Mouse (Mus musculus): ENCODE measurements around the gene Gm614.
A peak's percentile ranks its signal among the peaks of the same experiment; 100 is the strongest.

Gene Gm614

DNA sequence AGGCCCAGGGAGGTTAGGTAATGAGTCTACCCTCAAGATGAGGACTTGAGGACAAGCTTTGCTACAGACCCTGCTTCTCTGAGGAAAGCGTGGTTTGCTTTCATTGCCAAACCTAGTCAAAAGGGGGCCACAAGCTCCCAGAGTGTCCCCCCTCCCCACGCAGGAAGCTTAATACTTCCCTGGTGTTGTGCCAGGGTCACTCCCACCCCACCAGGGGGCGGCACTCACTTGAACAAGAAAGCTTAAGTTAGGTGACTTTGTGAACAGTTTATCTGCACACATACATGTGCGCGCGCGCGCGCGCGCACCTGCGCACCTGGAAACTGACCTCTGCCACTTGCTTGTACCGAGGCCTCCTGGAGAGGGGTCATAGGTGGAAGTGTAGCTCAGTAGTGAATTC lies 7.2 kb downstream of the Gm614 start:
- DNase-seq (ENCODE audit: extremely low spot score), result no peak

DNA sequence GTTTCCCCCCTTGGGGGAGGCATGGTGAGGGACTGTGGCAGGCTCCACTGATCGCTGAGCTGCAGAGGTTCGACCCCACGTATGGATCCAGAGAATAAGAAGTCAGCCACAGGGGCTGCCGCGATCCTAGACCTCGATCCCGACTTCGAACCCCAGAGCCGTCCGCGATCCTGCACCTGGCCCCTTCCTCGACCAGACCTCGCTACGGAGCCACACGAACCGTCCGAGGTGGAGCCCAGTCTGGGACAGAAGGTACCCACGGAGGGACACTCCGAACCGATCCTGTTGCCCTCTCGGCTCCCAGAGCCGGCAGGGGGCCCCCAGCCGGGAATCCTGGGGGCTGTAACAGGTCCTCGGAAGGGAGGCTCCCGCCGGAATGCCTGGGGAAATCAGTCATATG lies 9.1 kb downstream of the Gm614 start:
- no peak for DNase-seq (ENCODE audit: extremely low spot score)

DNA sequence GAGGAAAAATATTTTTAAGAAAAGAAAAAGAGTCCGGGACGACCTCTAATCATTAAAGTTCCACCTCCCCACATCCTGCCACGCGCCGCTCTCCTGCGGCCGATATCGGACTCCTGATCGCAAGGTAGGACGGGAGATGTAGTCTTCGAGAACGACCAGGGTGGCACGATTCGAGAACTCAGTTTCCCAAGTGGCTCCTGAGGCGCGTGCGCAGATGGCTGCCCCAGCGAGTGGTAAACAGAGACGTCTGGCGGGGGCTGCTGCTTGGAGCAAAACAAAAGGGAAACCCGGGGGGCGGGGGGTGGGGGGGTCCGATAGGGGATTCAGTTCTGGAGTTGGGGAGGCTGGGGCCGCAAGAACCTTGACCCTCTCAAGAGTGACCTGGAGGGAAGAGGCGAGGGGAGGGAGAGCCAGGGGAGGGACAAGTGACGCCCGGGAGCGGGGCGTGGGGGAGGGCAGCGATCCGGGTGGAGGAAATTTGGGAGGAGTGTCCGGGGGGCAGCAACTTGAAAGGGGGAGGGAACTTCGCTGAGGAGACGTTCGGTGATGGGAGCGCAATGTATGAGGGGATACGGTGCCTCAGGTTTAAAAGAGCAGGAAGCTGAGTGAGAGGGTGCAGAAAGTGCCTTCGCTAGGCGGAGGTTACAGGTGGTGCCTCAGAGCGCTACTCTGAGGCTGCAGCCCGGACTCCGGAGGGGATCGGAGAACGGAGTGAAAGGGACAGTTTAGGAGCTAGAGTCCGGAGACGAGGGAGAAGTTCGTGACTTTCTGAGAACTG lies 9.7 kb downstream of the Gm614 start, which contains the start of gene Foxo4:
TSS of gene Foxo4 (plus strand) at position 577 of the 778 bp plus-strand sequence.
- peak; percentile 82 for DNase-seq (ENCODE audit: extremely low spot score)

DNA sequence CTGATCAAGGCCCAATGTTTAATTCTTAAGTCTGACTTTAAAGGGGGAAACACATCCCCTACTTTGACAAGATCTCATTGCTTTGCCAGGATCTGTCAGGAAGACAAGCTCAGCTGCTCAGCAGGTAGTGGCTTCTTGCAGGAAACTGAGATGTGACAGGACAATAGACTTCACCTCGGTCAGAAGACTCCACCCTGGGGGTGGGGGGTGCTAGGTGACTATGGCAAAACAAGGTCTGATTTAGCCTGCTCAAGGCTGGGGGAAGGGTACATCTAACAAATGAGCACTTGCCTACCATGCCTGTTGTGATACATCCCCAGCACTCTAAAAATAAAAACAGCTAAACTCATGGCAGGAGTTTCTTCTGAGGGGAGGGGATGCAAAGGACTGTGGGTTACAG lies 18.8 kb downstream of the Gm614 start:
- no peak for DNase-seq (ENCODE audit: extremely low spot score)

DNA sequence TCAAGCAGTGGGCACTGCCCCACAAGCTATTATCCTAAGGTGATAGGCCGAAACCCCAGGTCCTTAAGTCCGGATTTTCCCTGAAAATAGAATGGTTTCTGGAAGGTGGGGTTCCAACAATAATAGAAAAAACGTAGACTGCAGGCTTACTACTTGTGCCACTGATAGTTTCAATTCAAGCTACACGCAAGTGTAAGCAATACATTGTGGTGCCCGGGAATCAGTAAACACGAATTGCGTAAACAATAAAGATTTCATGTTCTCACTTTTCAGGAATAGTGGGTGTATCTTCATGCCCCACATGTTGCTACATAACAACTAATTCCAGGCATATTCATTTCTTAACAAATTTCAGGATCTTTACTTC lies 41.0 kb downstream of the Gm614 start:
- no peak for DNase-seq (ENCODE audit: extremely low spot score)

DNA sequence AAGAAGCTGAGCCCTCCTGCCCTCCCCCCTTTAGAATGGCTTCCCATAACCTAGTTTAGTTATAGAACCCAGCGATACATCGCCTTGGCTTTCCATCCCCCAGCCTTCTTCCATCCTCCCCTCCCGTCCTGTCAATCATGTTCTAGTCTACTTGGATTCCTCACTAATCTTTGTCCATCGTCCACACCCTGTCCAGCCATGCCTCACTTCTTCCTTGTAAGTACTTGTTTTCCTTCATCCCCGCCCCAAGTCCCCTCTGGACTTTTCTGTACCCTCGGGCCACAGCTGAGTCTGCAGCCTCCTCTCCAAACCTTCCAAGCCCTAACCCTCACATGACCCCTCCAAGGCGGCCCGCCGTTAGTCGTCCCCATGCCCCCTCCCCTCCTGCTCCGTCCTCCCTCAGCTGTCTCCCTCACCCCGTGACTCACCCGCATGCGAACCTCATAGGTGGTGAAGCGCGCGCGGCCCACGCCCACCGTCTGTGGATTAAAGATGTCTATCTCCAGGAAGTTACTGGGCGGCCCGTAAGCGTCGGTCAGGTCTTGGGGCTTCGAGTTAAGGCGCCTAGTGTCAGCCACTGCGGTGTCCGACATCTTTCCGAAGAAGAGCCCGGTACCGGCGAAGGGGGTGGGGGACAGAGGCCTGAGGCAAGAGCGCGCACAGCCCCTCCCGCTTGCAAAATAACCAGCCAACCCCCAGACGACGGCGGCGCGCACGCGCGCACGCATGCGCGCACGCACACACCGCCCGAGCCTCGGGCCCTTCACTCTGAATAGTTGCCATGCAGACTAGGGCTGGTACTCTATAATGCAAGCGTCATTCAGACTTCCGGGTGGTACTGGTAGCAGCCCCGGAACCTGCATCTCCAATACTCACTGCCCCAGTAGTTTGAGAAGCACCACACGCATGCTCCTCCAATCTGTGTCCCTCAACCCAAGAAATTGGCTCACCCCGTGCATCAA lies 41.7 kb downstream of the Gm614 start, which contains the start of gene Snx12:
TSS of gene Snx12 (minus strand) at position 730 of the 962 bp plus-strand sequence.
- DNase-seq (ENCODE audit: extremely low spot score), result peak; percentile 87
